Mouse (Mus musculus) myocyte (in vitro differentiated cells): ENCODE measurements around the gene Drd5. TPM values are rescaled to one million over a fixed set of nuclear protein-coding genes. Genes with fewer than 3 reads are reported as not detected.
A peak's percentile ranks its signal among the peaks of the same experiment; 100 is the strongest.

Experiments used
- H3K27me3 ChIP-seq: one replicate; pipeline ENCODE4 v1.6.1; 2011; ENCODE audit not compliant: control insufficient read depth, insufficient read depth, insufficient read length
- H3K36me3 ChIP-seq: one replicate; pipeline ENCODE4 v1.6.1; 2011; ENCODE audit not compliant: control insufficient read depth, insufficient read depth
- H3K4me2 ChIP-seq: one replicate; pipeline ENCODE4 v1.6.1; 2011; ENCODE audit warnings: low read depth, control low read depth
- H3K4me3 ChIP-seq: one replicate; pipeline ENCODE4 v1.5.1; 2011; ENCODE audit warnings: mild to moderate bottlenecking, control low read depth, moderate library complexity
- H3K79me2 ChIP-seq: one replicate; pipeline ENCODE4 v1.6.1; 2011; ENCODE audit not compliant: control insufficient read depth, insufficient read depth
- H3ac ChIP-seq: one replicate; pipeline ENCODE4 v1.6.1; 2011; ENCODE audit not compliant: control insufficient read depth, insufficient read length
- CEBPB ChIP-seq: IDR thresholded peaks from 2 replicates; pipeline ENCODE4 v1.6.1; 2011; ENCODE audit warnings: mild to moderate bottlenecking, moderate library complexity; ENCODE audit not compliant: poor library complexity, insufficient read depth, severe bottlenecking
- E2F4 ChIP-seq: IDR thresholded peaks from one replicate; pipeline ENCODE4 v1.6.1; 2011; ENCODE audit warnings: mild to moderate bottlenecking, control low read depth, moderate library complexity; ENCODE audit not compliant: insufficient read depth
- MAX ChIP-seq: IDR thresholded peaks from one replicate; pipeline ENCODE4 v1.6.1; 2011; ENCODE audit warnings: low read depth, mild to moderate bottlenecking, control low read depth
- MYOD1 ChIP-seq, 3 experiments: IDR thresholded peaks; one replicate each; pipeline ENCODE4 v1.6.1; 2011; ENCODE audit warnings: control low read depth in 2 of 3, low read depth in 2 of 3, mild to moderate bottlenecking in 2 of 3, moderate library complexity in 1 of 3; ENCODE audit not compliant: insufficient read length in 2 of 3, control insufficient read depth in 1 of 3
- MYOG ChIP-seq, 3 experiments: IDR thresholded peaks; one replicate each; pipeline ENCODE4 v1.6.1; 2011; ENCODE audit warnings: control low read depth in 2 of 3, low read depth in 2 of 3, mild to moderate bottlenecking in 2 of 3; ENCODE audit not compliant: insufficient read length in 2 of 3, control insufficient read depth in 1 of 3, insufficient read depth in 1 of 3
- POLR2A ChIP-seq: IDR thresholded peaks from one replicate; pipeline ENCODE4 v1.6.1; 2011; ENCODE audit warnings: low read depth, mild to moderate bottlenecking, control low read depth, moderate library complexity; ENCODE audit not compliant: insufficient read length
- POLR2AphosphoS2 ChIP-seq: IDR thresholded peaks from one replicate; pipeline ENCODE4 v1.6.1; 2011; ENCODE audit warnings: low read depth, control low read depth; ENCODE audit not compliant: insufficient read length
- REST ChIP-seq: IDR thresholded peaks from one replicate; pipeline ENCODE4 v1.6.1; 2011; ENCODE audit warnings: mild to moderate bottlenecking, control low read depth, moderate library complexity; ENCODE audit not compliant: insufficient read depth, insufficient read length
- SRF ChIP-seq: IDR thresholded peaks from one replicate; pipeline ENCODE4 v1.6.1; 2011; ENCODE audit warnings: low read depth; ENCODE audit not compliant: control insufficient read depth, insufficient read length
- TCF12 ChIP-seq: IDR thresholded peaks from one replicate; pipeline ENCODE4 v1.6.1; 2011; ENCODE audit warnings: mild to moderate bottlenecking, control low read depth; ENCODE audit not compliant: poor library complexity, insufficient read depth, severe bottlenecking
- TCF3 ChIP-seq: IDR thresholded peaks from one replicate; pipeline ENCODE4 v1.6.1; 2011; ENCODE audit warnings: low read depth, control low read depth; ENCODE audit not compliant: insufficient read length
- USF1 ChIP-seq: IDR thresholded peaks from one replicate; pipeline ENCODE4 v1.6.1; 2011; ENCODE audit warnings: low read depth, mild to moderate bottlenecking, control low read depth, moderate library complexity
- polyA plus RNA-seq: library from polyadenylated mRNA; unstranded; fragments of >200 nt; fragmentation: generic; extraction: Trizol; gene quantifications from one replicate; pipeline ENCODE4 v1.2.1, GENCODE M21; 2012; ENCODE audit warnings: missing spikeins

Gene Drd5
- polyA plus RNA-seq, 1 experiment: not detected

DNA sequence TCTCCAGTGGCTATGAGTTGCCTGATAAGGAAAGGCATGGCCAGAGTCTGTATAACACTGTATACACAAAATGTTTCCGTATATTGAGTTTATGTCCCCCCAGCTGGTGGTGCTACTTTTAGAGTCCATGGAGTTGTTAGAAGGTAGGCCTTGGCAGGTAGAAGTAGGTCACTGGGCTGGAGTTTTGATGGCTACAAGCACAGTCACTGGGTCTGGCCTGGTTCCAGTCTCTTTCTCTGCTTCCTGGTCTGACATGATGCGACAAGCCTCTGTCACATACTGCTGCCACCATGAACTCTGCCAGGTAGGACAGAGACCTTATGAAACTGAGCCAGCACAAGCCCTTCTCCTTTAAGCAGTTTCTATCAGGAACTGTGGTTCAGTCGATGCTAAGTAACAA is 30.7 kb upstream of the Drd5 start:
- no peak overlapping the region for H3K4me3 ChIP-seq
- no peaks in the 10 kb centered on the region for H3K79me2 ChIP-seq
- no peaks in the 10 kb centered on the region for H3K36me3 ChIP-seq
- no peaks in the 10 kb centered on the region for H3K27me3 ChIP-seq
- no peak overlapping the region for H3ac ChIP-seq
- TF ChIP-seq SRF (no peak), TCF12 (no peak), MAX (no peak), MYOD1 (IDR thresholded peaks at IDR 0.05; ENCODE audit: control insufficient read depth in 1 of 3, insufficient read length in 2 of 3, low read depth in 2 of 3) (no peak), MYOG (IDR thresholded peaks at IDR 0.05; ENCODE audit: control insufficient read depth in 1 of 3, insufficient read depth in 1 of 3, insufficient read length in 2 of 3, low read depth in 2 of 3) (no peak), CEBPB (no peak), REST (no peak), E2F4 (no peak)
- no peak overlapping the region for H3K4me2 ChIP-seq

GRCm38 (mm10) chr5:38301761-38302411 is 17.3 kb upstream of the Drd5 start:
- Histone ChIP-seq H3K4me2 (peak overlapping the region; percentile 73), H3K27me3 (no peaks in the 10 kb centered on the region), H3K36me3 (no peaks in the 10 kb centered on the region), H3K79me2 (no peaks in the 10 kb centered on the region), H3K4me3 (no peak overlapping the region), H3ac (no peak overlapping the region)
- TF ChIP-seq MYOD1 (IDR thresholded peaks at IDR 0.05; ENCODE audit: control insufficient read depth in 1 of 3, insufficient read length in 2 of 3, low read depth in 2 of 3) (peak in 2 of 3 experiments; percentile 63 to 76), TCF12 (peak; percentile 6), SRF (no peak), CEBPB (no peak)

DNA sequence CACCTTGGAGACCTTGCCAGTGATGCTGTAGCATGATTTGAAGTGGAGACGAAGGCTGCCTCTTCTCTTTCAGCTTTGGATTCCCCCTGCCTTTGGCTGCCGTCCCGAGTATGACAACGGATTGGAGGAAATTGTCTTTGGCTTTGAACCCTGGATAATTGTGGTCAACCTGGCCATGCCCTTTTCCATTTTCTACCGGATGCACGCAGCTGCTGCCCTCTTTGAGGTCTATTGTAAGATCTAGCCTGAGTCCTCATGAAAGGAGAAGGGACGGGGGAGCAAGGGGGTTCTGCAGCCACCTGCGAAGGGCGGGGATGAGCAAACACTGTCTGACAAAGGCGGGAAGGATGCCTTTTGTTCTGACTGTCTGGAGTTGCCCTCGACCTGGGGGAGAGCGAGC is 16.5 kb upstream of the Drd5 start:
- Histone ChIP-seq H3K79me2 (no peaks in the 10 kb centered on the region), H3K4me3 (no peak overlapping the region), H3K4me2 (peak overlapping the region; percentile 73), H3ac (no peak overlapping the region), H3K36me3 (no peaks in the 10 kb centered on the region), H3K27me3 (no peaks in the 10 kb centered on the region)
- TF ChIP-seq MYOG (IDR thresholded peaks at IDR 0.05; ENCODE audit: control insufficient read depth in 1 of 3, insufficient read depth in 1 of 3, insufficient read length in 2 of 3, low read depth in 2 of 3) (peak in 1 of 3 experiments; percentile 18), MYOD1 (IDR thresholded peaks at IDR 0.05; ENCODE audit: control insufficient read depth in 1 of 3, insufficient read length in 2 of 3, low read depth in 2 of 3) (peak in 2 of 3 experiments; percentile 38 to 69), SRF (no peak), TCF3 (no peak), TCF12 (peak; percentile 7)

GRCm38 (mm10) chr5:38305241-38305640 is 13.9 kb upstream of the Drd5 start:
- TF ChIP-seq MYOD1 (IDR thresholded peaks at IDR 0.05; ENCODE audit: control insufficient read depth in 1 of 3, insufficient read length in 2 of 3, low read depth in 2 of 3): no peak
- no peak overlapping the region for H3ac ChIP-seq
- no peaks in the 10 kb centered on the region for H3K27me3 ChIP-seq
- no peaks in the 10 kb centered on the region for H3K79me2 ChIP-seq
- H3K36me3 ChIP-seq: no peaks in the 10 kb centered on the region
- no peak overlapping the region for H3K4me2 ChIP-seq
- no peak overlapping the region for H3K4me3 ChIP-seq

GRCm38 (mm10) chr5:38307255-38308101 is 11.7 kb upstream of the Drd5 start:
- H3K79me2 ChIP-seq: no peaks in the 10 kb centered on the region
- no peaks in the 10 kb centered on the region for H3K27me3 ChIP-seq
- H3K4me2 ChIP-seq: peak overlapping the region; percentile 83
- H3K4me3 ChIP-seq: no peak overlapping the region
- TF ChIP-seq TCF3: no peak
- no peak for TF ChIP-seq POLR2A
- no peak for TF ChIP-seq REST
- TF ChIP-seq POLR2AphosphoS2: no peak
- no peak for TF ChIP-seq MYOG (IDR thresholded peaks at IDR 0.05; ENCODE audit: control insufficient read depth in 1 of 3, insufficient read depth in 1 of 3, insufficient read length in 2 of 3, low read depth in 2 of 3)
- TF ChIP-seq CEBPB: no peak
- TF ChIP-seq TCF12: no peak
- no peak for TF ChIP-seq E2F4
- TF ChIP-seq SRF: no peak
- TF ChIP-seq MYOD1 (IDR thresholded peaks at IDR 0.05; ENCODE audit: control insufficient read depth in 1 of 3, insufficient read length in 2 of 3, low read depth in 2 of 3): no peak
- no peak for TF ChIP-seq USF1
- TF ChIP-seq MAX: no peak
- no peak overlapping the region for H3ac ChIP-seq
- H3K36me3 ChIP-seq: no peaks in the 10 kb centered on the region
